Mouse (Mus musculus): ENCODE data around the gene Qk. TPM values are rescaled to one million over a fixed set of nuclear protein-coding genes. Genes with fewer than 3 reads are reported as not detected.

Gene Qk
- polyA plus RNA-seq, 1 experiment from 2014 or later, result 37.0 TPM

- no peaks in the 10 kb centered on the region for H3K9me3 ChIP-seq (ENCODE audit: control insufficient read depth, low read length)
- no peaks in the 10 kb centered on the region for H3K4me1 ChIP-seq (replicated peaks; ENCODE audit: control insufficient read depth, insufficient read depth, low read length)
- H3K4me3 ChIP-seq (ENCODE audit: low read length), result no peak overlapping the region
- ATAC-seq (ENCODE audit: low read depth), result no peak
- 76% methylated on average over 1 of the region's 1 CpGs for WGBS
- no peak overlapping the region for H3K4me2 ChIP-seq (ENCODE audit: low read depth, low read length)
- no peaks in the 10 kb centered on the region for H3K27me3 ChIP-seq (ENCODE audit: control insufficient read depth, insufficient read depth, low read depth, low read length)
- H3K27ac ChIP-seq (ENCODE audit: low read length), result no peak overlapping the region
- no peaks in the 10 kb centered on the region for H3K36me3 ChIP-seq (ENCODE audit: control insufficient read depth, insufficient read depth, low read length)
- H3K9ac ChIP-seq (ENCODE audit: low read length), result no peak overlapping the region
These were observed 128.8 kb downstream of the Qk start for GRCm38 (mm10) chr17:10190857-10191256.

GRCm38 (mm10) chr17:10188481-10188880 lies 131.2 kb downstream of the Qk start:
- Histone ChIP-seq H3K9me3 (ENCODE audit: control insufficient read depth, low read length) (no peaks in the 10 kb centered on the region), H3K9ac (ENCODE audit: low read length) (no peak overlapping the region), H3K4me2 (ENCODE audit: low read depth, low read length) (no peak overlapping the region), H3K27me3 (ENCODE audit: control insufficient read depth, insufficient read depth, low read depth, low read length) (no peaks in the 10 kb centered on the region), H3K4me1 (replicated peaks; ENCODE audit: control insufficient read depth, insufficient read depth, low read length) (no peaks in the 10 kb centered on the region), H3K4me3 (ENCODE audit: low read length) (no peak overlapping the region), H3K27ac (ENCODE audit: low read length) (no peak overlapping the region), H3K36me3 (ENCODE audit: control insufficient read depth, insufficient read depth, low read length) (no peaks in the 10 kb centered on the region)
- 56% methylated on average over 3 of the region's 3 CpGs for WGBS
- no peak for ATAC-seq (ENCODE audit: low read depth)

GRCm38 (mm10) chr17:10187431-10188020 lies 132.1 kb downstream of the Qk start:
- no peak for ATAC-seq (ENCODE audit: low read depth)
- Histone ChIP-seq H3K4me1 (replicated peaks; ENCODE audit: control insufficient read depth, insufficient read depth, low read length) (no peaks in the 10 kb centered on the region), H3K9me3 (ENCODE audit: control insufficient read depth, low read length) (no peaks in the 10 kb centered on the region), H3K27ac (ENCODE audit: low read length) (no peak overlapping the region), H3K4me2 (ENCODE audit: low read depth, low read length) (no peak overlapping the region), H3K4me3 (ENCODE audit: low read length) (no peak overlapping the region), H3K9ac (ENCODE audit: low read length) (no peak overlapping the region), H3K27me3 (ENCODE audit: control insufficient read depth, insufficient read depth, low read depth, low read length) (no peaks in the 10 kb centered on the region), H3K36me3 (ENCODE audit: control insufficient read depth, insufficient read depth, low read length) (no peaks in the 10 kb centered on the region)
- 69% methylated on average over 4 of the region's 4 CpGs for WGBS

- H3K36me3 ChIP-seq (ENCODE audit: control insufficient read depth, insufficient read depth, low read length), result no peaks in the 10 kb centered on the region
- H3K9ac ChIP-seq (ENCODE audit: low read length), result no peak overlapping the region
- no peak overlapping the region for H3K4me2 ChIP-seq (ENCODE audit: low read depth, low read length)
- no peak overlapping the region for H3K27ac ChIP-seq (ENCODE audit: low read length)
- no peak overlapping the region for H3K4me3 ChIP-seq (ENCODE audit: low read length)
- ATAC-seq (ENCODE audit: low read depth), result no peak
- H3K4me1 ChIP-seq (replicated peaks; ENCODE audit: control insufficient read depth, insufficient read depth, low read length), result no peaks in the 10 kb centered on the region
- WGBS, result 72% methylated on average over 6 of the region's 6 CpGs
- no peaks in the 10 kb centered on the region for H3K27me3 ChIP-seq (ENCODE audit: control insufficient read depth, insufficient read depth, low read depth, low read length)
- H3K9me3 ChIP-seq (ENCODE audit: control insufficient read depth, low read length), result no peaks in the 10 kb centered on the region
These were observed 137.9 kb downstream of the Qk start for GRCm38 (mm10) chr17:10181761-10182160.

- no peak overlapping the region for H3K4me3 ChIP-seq (ENCODE audit: low read length)
- 49% methylated on average over 5 of the region's 5 CpGs for WGBS
- H3K27me3 ChIP-seq (ENCODE audit: control insufficient read depth, insufficient read depth, low read depth, low read length), result no peaks in the 10 kb centered on the region
- no peak overlapping the region for H3K9ac ChIP-seq (ENCODE audit: low read length)
- no peak overlapping the region for H3K4me2 ChIP-seq (ENCODE audit: low read depth, low read length)
- ATAC-seq (ENCODE audit: low read depth), result no peak
- H3K9me3 ChIP-seq (ENCODE audit: control insufficient read depth, low read length), result no peaks in the 10 kb centered on the region
- H3K4me1 ChIP-seq (replicated peaks; ENCODE audit: control insufficient read depth, insufficient read depth, low read length), result no peaks in the 10 kb centered on the region
- no peaks in the 10 kb centered on the region for H3K36me3 ChIP-seq (ENCODE audit: control insufficient read depth, insufficient read depth, low read length)
- no peak overlapping the region for H3K27ac ChIP-seq (ENCODE audit: low read length)
These were observed 142.6 kb downstream of the Qk start for GRCm38 (mm10) chr17:10177096-10177495.

- no peak overlapping the region for H3K4me2 ChIP-seq (ENCODE audit: low read depth, low read length)
- H3K9me3 ChIP-seq (ENCODE audit: control insufficient read depth, low read length), result no peaks in the 10 kb centered on the region
- no peaks in the 10 kb centered on the region for H3K4me1 ChIP-seq (replicated peaks; ENCODE audit: control insufficient read depth, insufficient read depth, low read length)
- 85% methylated on average over 3 of the region's 3 CpGs for WGBS
- no peak overlapping the region for H3K9ac ChIP-seq (ENCODE audit: low read length)
- no peak overlapping the region for H3K27ac ChIP-seq (ENCODE audit: low read length)
- H3K27me3 ChIP-seq (ENCODE audit: control insufficient read depth, insufficient read depth, low read depth, low read length), result no peaks in the 10 kb centered on the region
- ATAC-seq (ENCODE audit: low read depth), result no peak
- H3K4me3 ChIP-seq (ENCODE audit: low read length), result no peak overlapping the region
- H3K36me3 ChIP-seq (ENCODE audit: control insufficient read depth, insufficient read depth, low read length), result no peaks in the 10 kb centered on the region
These were observed 158.4 kb downstream of the Qk start for GRCm38 (mm10) chr17:10161258-10161657.

- no peak for ATAC-seq (ENCODE audit: low read depth)
- H3K4me1 ChIP-seq (replicated peaks; ENCODE audit: control insufficient read depth, insufficient read depth, low read length), result no peaks in the 10 kb centered on the region
These were observed 159.2 kb downstream of the Qk start for GRCm38 (mm10) chr17:10160415-10160814.

GRCm38 (mm10) chr17:10152808-10153413 lies 166.7 kb downstream of the Qk start:
- H3K9me3 ChIP-seq (ENCODE audit: control insufficient read depth, low read length), result no peaks in the 10 kb centered on the region
- ATAC-seq (ENCODE audit: low read depth), result no peak
- H3K27ac ChIP-seq (ENCODE audit: low read length), result no peak overlapping the region
- H3K4me2 ChIP-seq (ENCODE audit: low read depth, low read length), result no peak overlapping the region
- H3K4me1 ChIP-seq (replicated peaks; ENCODE audit: control insufficient read depth, insufficient read depth, low read length), result no peaks in the 10 kb centered on the region
- no peak overlapping the region for H3K4me3 ChIP-seq (ENCODE audit: low read length)
- H3K36me3 ChIP-seq (ENCODE audit: control insufficient read depth, insufficient read depth, low read length), result no peaks in the 10 kb centered on the region
- WGBS, result 48% methylated on average over 8 of the region's 8 CpGs
- H3K27me3 ChIP-seq (ENCODE audit: control insufficient read depth, insufficient read depth, low read depth, low read length), result no peaks in the 10 kb centered on the region
- H3K9ac ChIP-seq (ENCODE audit: low read length), result no peak overlapping the region

More at GRCm38 (mm10) chr17:10160415-10160814, 159.2 kb downstream of the Qk start:
- Histone ChIP-seq H3K36me3 (ENCODE audit: control insufficient read depth, insufficient read depth, low read length) (no peaks in the 10 kb centered on the region), H3K27ac (ENCODE audit: low read length) (no peak overlapping the region), H3K4me2 (ENCODE audit: low read depth, low read length) (no peak overlapping the region), H3K9ac (ENCODE audit: low read length) (no peak overlapping the region), H3K9me3 (ENCODE audit: control insufficient read depth, low read length) (no peaks in the 10 kb centered on the region), H3K27me3 (ENCODE audit: control insufficient read depth, insufficient read depth, low read depth, low read length) (no peaks in the 10 kb centered on the region), H3K4me3 (ENCODE audit: low read length) (no peak overlapping the region)
- WGBS, result 47% methylated on average over 6 of the region's 6 CpGs
